In genomic region chr11:115764698-115765097, GRCm38 (mm10) we compare ENCODE assay signal across 8 mouse cellular contexts. TPM values are rescaled to one million over a fixed set of nuclear protein-coding genes. Genes with fewer than 3 reads are reported as not detected.
A peak's percentile ranks its signal among the peaks of the same experiment; 100 is the strongest.
DNase-seq lines count a peak whose midpoint lies in the region; ATAC-seq lines count a peak whose summit lies in the region.

No protein-coding gene starts in this region.

- H3K4me3 ChIP-seq in heart, embryonic 16.5 days (ENCODE audit: low read length): peak overlapping the region; percentile 79
- H3K4me3 ChIP-seq in brown adipose tissue, adult 24 weeks (ENCODE audit: insufficient read depth, low read depth, low read length): peak overlapping the region; percentile 44
- peak overlapping the region; percentile 64 for H3K4me3 ChIP-seq in hindbrain, embryonic 14.5 days (replicated peaks; ENCODE audit: low read length)
- peak overlapping the region; percentile 84 for H3K4me3 ChIP-seq in midbrain, embryonic 13.5 days (replicated peaks)

- peaks cover 22% of the 10 kb centered on the region for H3K4me1 ChIP-seq in heart, embryonic 16.5 days (ENCODE audit: control insufficient read depth, insufficient read depth, low read length)
- H3K4me1 ChIP-seq in brown adipose tissue, adult 24 weeks (ENCODE audit: control insufficient read depth, insufficient read depth, insufficient read length, low read length): peaks cover 8% of the 10 kb centered on the region
- H3K4me1 ChIP-seq in hindbrain, embryonic 14.5 days (replicated peaks; ENCODE audit: control insufficient read depth, insufficient read depth, low read length): peaks cover 24% of the 10 kb centered on the region
- peaks cover 32% of the 10 kb centered on the region for H3K4me1 ChIP-seq in midbrain, embryonic 13.5 days (replicated peaks)

- no peaks in the 10 kb centered on the region for H3K9me3 ChIP-seq in heart, embryonic 16.5 days (replicated peaks; ENCODE audit: control insufficient read depth, low read length)
- no peaks in the 10 kb centered on the region for H3K9me3 ChIP-seq in hindbrain, embryonic 14.5 days (ENCODE audit: control insufficient read depth, low read length)
- H3K9me3 ChIP-seq in midbrain, embryonic 13.5 days: no peaks in the 10 kb centered on the region

- DNase-seq in heart, postnatal 14 days: no peak
- DNase-seq in hindbrain, embryonic 14.5 days (ENCODE audit: low spot score): no peak
- DNase-seq in right cerebral cortex, adult 18-20 months: no peak
- no peak for DNase-seq in thymus, postnatal 0 days (ENCODE audit: low spot score)

- intact Hi-C loops in heart, postnatal 14 days (cut with DNase I): loop anchor here (5.0 kb wide), 2 partner anchors 32 to 42 kb away; no protein-coding TSS in a partner anchor

- H3K9ac ChIP-seq in heart, embryonic 16.5 days (ENCODE audit: low read length): peak overlapping the region; percentile 74
- peak overlapping the region; percentile 28; the same call in 1 of the 2 replicates for H3K9ac ChIP-seq in hindbrain, embryonic 14.5 days
- H3K9ac ChIP-seq in midbrain, embryonic 13.5 days (replicated peaks): peak overlapping the region; percentile 55

- H3K4me2 ChIP-seq in heart, embryonic 16.5 days (ENCODE audit: low read depth, low read length): peak overlapping the region; percentile 70
- H3K4me2 ChIP-seq in hindbrain, embryonic 14.5 days (replicated peaks): peak overlapping the region; percentile 47
- peak overlapping the region; percentile 81 for H3K4me2 ChIP-seq in midbrain, embryonic 13.5 days (replicated peaks)

- ATAC-seq in heart, embryonic 16.5 days (replicated peaks; ENCODE audit: extremely low read depth, insufficient read depth, low FRiP score): no peak
- no peak for ATAC-seq in hindbrain, embryonic 14.5 days (ENCODE audit: low FRiP score)
- ATAC-seq in midbrain, embryonic 13.5 days: no peak
- no peak for ATAC-seq in frontal cortex, adult (ENCODE audit: low TSS enrichment)

- H3K27ac ChIP-seq in heart, embryonic 16.5 days (ENCODE audit: low read length): peak overlapping the region; percentile 61
- H3K27ac ChIP-seq in brown adipose tissue, adult 24 weeks (replicated peaks; ENCODE audit: low read depth, low read length): 0 out of 2 replicates have a peak overlapping the region, but pooled peaks have one; percentile 36
- H3K27ac ChIP-seq in hindbrain, embryonic 14.5 days: peak overlapping the region; percentile 33; the same call in 1 of the 2 replicates
- peak overlapping the region; percentile 71 for H3K27ac ChIP-seq in midbrain, embryonic 13.5 days

- WGBS in heart, embryonic 16.5 days: 32% methylated on average over 2 of the region's 2 CpGs
- WGBS in hindbrain, embryonic 14.5 days: 28% methylated on average over 2 of the region's 2 CpGs
- WGBS in midbrain, embryonic 13.5 days: 24% methylated on average over 2 of the region's 2 CpGs

- H3K36me3 ChIP-seq in heart, embryonic 16.5 days (ENCODE audit: control insufficient read depth, insufficient read depth): no peaks in the 10 kb centered on the region
- H3K36me3 ChIP-seq in hindbrain, embryonic 14.5 days (replicated peaks; ENCODE audit: control insufficient read depth, insufficient read depth): no peaks in the 10 kb centered on the region
- no peaks in the 10 kb centered on the region for H3K36me3 ChIP-seq in midbrain, embryonic 13.5 days

- H3K27me3 ChIP-seq in heart, embryonic 16.5 days (ENCODE audit: control insufficient read depth, insufficient read depth, low read length): no peaks in the 10 kb centered on the region
- H3K27me3 ChIP-seq in hindbrain, embryonic 14.5 days (ENCODE audit: control insufficient read depth, insufficient read depth, low read length): no peaks in the 10 kb centered on the region
- no peaks in the 10 kb centered on the region for H3K27me3 ChIP-seq in midbrain, embryonic 13.5 days

RNA-seq across cellular contexts. Expression of gene Tmem94, which starts 0.5 kb away (rescaled TPM):
- polyA plus RNA-seq in heart, embryonic 16.5 days (2015; fragmentation: Nextera tagmentation; extraction: Ambion mirVana): 36.8 and 43.1 TPM in 2 replicates
- total RNA-seq in heart, postnatal 14 days (2021): 100 to 1,000 TPM; 103 to 111 TPM
- 18.0 and 23.0 TPM in 2 replicates for polyA plus RNA-seq in brown adipose tissue, adult 24 weeks (2012; ENCODE audit: insufficient read depth, insufficient read length, missing spikeins)
- polyA plus RNA-seq in hindbrain, embryonic 14.5 days (2014; fragmentation: Nextera tagmentation; extraction: Ambion mirVana): 17.3 and 20.8 TPM in 2 replicates
- polyA plus RNA-seq in midbrain, embryonic 13.5 days (2015; fragmentation: Nextera tagmentation; extraction: Ambion mirVana): 29.9 and 31.0 TPM in 2 replicates
- polyA plus RNA-seq in thymus, postnatal 0 days (2015; fragmentation: Nextera tagmentation; extraction: Ambion mirVana): 8.3 and 9.5 TPM in 2 replicates

RNA-seq across cellular contexts. Expression of gene Caskin2, which starts 48.7 kb away (rescaled TPM):
- 18.9 and 22.1 TPM in 2 replicates for polyA plus RNA-seq in heart, embryonic 16.5 days (2015; fragmentation: Nextera tagmentation; extraction: Ambion mirVana)
- 10 to 100 TPM; 54.0 to 54.9 TPM for total RNA-seq in heart, postnatal 14 days (2021)
- polyA plus RNA-seq in brown adipose tissue, adult 24 weeks (2012; ENCODE audit: insufficient read depth, insufficient read length, missing spikeins): 8.8 and 10.4 TPM in 2 replicates
- polyA plus RNA-seq in hindbrain, embryonic 14.5 days (2014; fragmentation: Nextera tagmentation; extraction: Ambion mirVana): 10.7 and 11.0 TPM in 2 replicates
- 10.3 and 12.3 TPM in 2 replicates for polyA plus RNA-seq in midbrain, embryonic 13.5 days (2015; fragmentation: Nextera tagmentation; extraction: Ambion mirVana)
- 3.5 and 3.7 TPM in 2 replicates for polyA plus RNA-seq in thymus, postnatal 0 days (2015; fragmentation: Nextera tagmentation; extraction: Ambion mirVana)

RNA-seq across cellular contexts. Expression of gene Tsen54, which starts 49.8 kb away (rescaled TPM):
- 26.2 and 28.3 TPM in 2 replicates for polyA plus RNA-seq in heart, embryonic 16.5 days (2015; fragmentation: Nextera tagmentation; extraction: Ambion mirVana)
- total RNA-seq in heart, postnatal 14 days (2021): 10 to 100 TPM in 1 of 2 experiments, 1 to 10 TPM in 1; 8.7 to 12.1 TPM
- polyA plus RNA-seq in brown adipose tissue, adult 24 weeks (2012; ENCODE audit: insufficient read depth, insufficient read length, missing spikeins): 6.1 and 6.8 TPM in 2 replicates
- 17.8 and 19.9 TPM in 2 replicates for polyA plus RNA-seq in hindbrain, embryonic 14.5 days (2014; fragmentation: Nextera tagmentation; extraction: Ambion mirVana)
- polyA plus RNA-seq in midbrain, embryonic 13.5 days (2015; fragmentation: Nextera tagmentation; extraction: Ambion mirVana): 24.8 and 25.8 TPM in 2 replicates
- polyA plus RNA-seq in thymus, postnatal 0 days (2015; fragmentation: Nextera tagmentation; extraction: Ambion mirVana): 23.4 and 23.5 TPM in 2 replicates

RNA-seq across cellular contexts. Expression of gene Grb2, which starts 56.3 kb away (rescaled TPM):
- 103 and 118 TPM in 2 replicates for polyA plus RNA-seq in heart, embryonic 16.5 days (2015; fragmentation: Nextera tagmentation; extraction: Ambion mirVana)
- 100 to 1,000 TPM; 113 to 120 TPM for total RNA-seq in heart, postnatal 14 days (2021)
- 29.1 and 32.4 TPM in 2 replicates for polyA plus RNA-seq in brown adipose tissue, adult 24 weeks (2012; ENCODE audit: insufficient read depth, insufficient read length, missing spikeins)
- polyA plus RNA-seq in hindbrain, embryonic 14.5 days (2014; fragmentation: Nextera tagmentation; extraction: Ambion mirVana): 121 and 139 TPM in 2 replicates
- polyA plus RNA-seq in midbrain, embryonic 13.5 days (2015; fragmentation: Nextera tagmentation; extraction: Ambion mirVana): 165 and 176 TPM in 2 replicates
- polyA plus RNA-seq in thymus, postnatal 0 days (2015; fragmentation: Nextera tagmentation; extraction: Ambion mirVana): 143 and 144 TPM in 2 replicates

RNA-seq across cellular contexts. Expression of gene Llgl2, which starts 59.2 kb away (rescaled TPM):
- 17.7 and 18.2 TPM in 2 replicates for polyA plus RNA-seq in heart, embryonic 16.5 days (2015; fragmentation: Nextera tagmentation; extraction: Ambion mirVana)
- total RNA-seq in heart, postnatal 14 days (2021): 10 to 100 TPM; 15.0 to 18.2 TPM
- polyA plus RNA-seq in brown adipose tissue, adult 24 weeks (2012; ENCODE audit: insufficient read depth, insufficient read length, missing spikeins): 4.0 and 5.5 TPM in 2 replicates
- polyA plus RNA-seq in hindbrain, embryonic 14.5 days (2014; fragmentation: Nextera tagmentation; extraction: Ambion mirVana): 1.3 and 2.4 TPM in 2 replicates
- polyA plus RNA-seq in midbrain, embryonic 13.5 days (2015; fragmentation: Nextera tagmentation; extraction: Ambion mirVana): 0.66 and 0.76 TPM in 2 replicates
- 15.6 and 15.7 TPM in 2 replicates for polyA plus RNA-seq in thymus, postnatal 0 days (2015; fragmentation: Nextera tagmentation; extraction: Ambion mirVana)
